Mouse (Mus musculus) lung, postnatal 4 days (tissue): ENCODE data around the gene Ada.

Experiments used
- DNase-seq, 2 experiments: peaks; one replicate each; pipeline ENCODE4 v3.0.0; 2021

Gene Ada

DNA sequence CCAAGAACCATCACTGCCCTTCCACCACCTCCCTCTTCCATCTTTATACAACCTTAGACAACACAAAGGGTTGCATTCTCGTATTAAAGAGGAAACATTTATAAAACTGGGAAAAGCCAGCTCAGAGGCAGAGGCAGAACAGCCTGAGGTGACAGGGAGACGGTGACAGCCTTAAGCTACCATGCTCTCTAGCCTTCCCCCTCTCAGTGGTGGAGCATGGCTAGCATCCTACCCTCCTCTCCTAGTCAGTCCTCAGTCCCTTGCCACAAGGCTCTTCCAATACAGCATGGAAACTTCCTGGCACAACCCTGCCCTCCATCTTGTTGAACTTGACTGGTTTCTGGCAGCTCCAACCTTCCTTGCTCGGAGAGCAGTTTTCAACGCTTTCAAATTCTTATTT, 21.7 kb downstream of the Ada start:
- DNase-seq: no peak

- DNase-seq: peak in 1 of 2 experiments; percentile 38
Measured at GRCm38 (mm10) chr2:163726766-163727393, 23.2 kb downstream of the Ada start.

DNA sequence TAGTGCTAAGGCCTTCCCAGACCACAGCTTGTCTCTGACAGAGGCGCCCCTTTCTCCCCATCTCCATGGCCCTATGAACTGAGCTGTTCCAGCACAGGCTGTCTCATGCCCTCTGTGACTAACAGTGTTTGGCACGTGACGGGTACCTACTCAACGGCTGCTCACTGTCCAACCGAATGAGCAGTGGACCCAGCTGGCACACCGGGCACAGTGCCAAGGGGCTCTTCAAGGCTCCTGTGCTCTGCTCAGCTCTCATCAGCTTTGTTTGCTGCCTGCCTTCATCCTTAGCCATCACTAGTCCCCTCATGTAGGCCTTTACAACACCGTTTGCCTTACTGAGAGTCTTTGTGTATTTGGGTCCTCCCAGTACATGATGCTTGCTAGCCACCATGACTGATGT, 27.5 kb downstream of the Ada start:
- no peak for DNase-seq

DNA sequence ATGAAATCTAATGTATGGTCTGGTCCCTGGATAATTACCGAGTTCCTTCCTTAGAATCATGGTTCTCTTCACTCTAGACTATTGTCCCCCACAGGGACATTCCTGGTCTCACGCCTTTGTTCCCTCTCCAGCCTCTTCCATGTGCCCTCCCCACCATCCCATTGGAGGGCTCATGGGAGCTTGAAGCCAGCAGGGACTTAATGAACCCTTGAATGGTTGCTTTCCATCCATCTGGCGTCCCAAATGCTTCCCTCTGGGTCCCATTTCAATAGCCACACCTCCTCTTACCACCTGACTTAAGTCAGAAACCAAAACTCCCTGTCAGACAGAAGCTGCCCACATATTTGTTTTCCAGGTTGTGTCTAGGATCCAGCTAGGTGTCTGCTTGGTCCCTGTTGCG, 30.4 kb downstream of the Ada start:
- no peak for DNase-seq

- DNase-seq: peak; percentile 74 to 87
Measured at GRCm38 (mm10) chr2:163718951-163719603, 31.0 kb downstream of the Ada start.

DNA sequence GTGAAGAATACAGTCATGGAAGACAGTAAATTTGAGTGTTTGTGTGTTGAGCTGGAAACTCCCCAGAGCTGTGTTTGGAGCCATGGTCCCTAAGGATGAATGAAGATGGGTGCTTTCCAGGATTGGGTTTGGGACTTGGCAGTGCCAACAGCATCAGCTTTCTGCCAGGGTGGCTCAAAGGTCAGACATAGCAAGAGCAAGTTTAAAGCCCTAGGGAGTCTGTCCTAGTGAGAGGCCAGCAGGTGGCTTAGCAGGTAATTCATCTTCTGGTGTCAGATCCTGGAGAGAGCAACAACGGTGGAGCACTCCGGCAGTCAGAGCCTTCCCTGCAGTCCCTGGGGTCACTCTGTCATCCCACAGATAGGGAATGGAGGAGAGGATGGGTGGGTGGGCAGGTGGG, 31.5 kb downstream of the Ada start:
- no peak for DNase-seq

GRCm38 (mm10) chr2:163716853-163717252, 33.2 kb downstream of the Ada start:
- DNase-seq: no peak

DNA sequence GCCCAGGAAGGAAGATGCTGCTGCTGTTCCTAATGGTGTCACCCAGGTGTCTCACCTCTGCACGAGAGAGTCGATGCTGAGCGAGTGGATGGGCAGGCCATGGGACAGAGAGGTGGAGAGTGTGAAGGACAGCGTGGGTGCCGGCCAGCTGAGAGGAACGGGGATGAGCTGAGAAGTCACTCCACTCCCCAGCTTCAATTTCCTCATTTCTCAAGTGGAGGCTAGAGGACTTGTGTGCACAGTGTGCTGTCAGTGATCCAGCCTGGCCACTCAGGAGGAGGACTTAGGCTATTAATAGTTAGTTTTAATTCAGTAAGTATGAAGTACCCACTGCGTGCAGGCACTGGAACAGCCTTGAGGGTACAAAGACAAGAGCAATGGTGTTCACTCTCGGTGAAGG, 33.6 kb downstream of the Ada start:
- DNase-seq: no peak

DNA sequence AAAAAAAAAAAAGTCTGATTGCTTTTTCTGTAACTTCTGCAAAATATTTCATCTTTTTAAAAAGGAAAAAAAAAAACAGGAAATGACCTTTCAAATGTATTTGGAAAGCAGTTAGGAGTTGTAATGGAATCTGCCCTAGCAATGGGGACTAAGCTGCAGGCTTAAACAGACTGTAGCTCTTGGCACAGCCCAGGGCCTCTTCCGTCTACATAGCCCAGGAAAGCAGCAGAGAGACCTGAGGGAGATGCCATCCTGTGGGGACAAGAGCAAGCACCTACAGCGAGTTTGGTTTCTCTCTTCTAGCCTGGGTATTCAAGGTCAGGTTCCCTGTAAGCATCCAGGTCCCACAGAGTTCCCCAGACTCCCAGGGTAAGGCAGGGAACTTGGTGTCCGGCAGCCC, 36.7 kb downstream of the Ada start:
- DNase-seq: no peak

GRCm38 (mm10) chr2:163712874-163713273, 37.2 kb downstream of the Ada start:
- DNase-seq: no peak

DNA sequence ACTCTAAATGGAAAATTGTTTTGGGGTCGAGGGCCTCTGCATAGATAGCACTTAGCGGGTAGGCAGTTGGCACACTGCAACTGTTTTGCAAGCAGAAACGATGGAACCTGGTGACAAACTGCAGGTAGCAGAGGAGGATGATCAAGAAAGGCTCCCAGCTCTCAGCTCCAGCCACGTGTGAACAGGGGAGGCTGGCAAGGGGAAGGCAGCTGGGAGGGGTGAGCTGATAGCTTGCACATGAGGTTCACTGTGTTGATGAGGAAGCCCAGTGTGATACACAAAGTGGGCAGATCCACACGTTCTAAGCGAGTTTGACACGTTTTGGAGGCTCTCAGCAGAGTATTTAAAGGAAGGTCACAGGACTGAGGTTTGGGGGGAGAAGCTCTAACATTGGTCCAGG, 37.6 kb downstream of the Ada start:
- no peak for DNase-seq

DNA sequence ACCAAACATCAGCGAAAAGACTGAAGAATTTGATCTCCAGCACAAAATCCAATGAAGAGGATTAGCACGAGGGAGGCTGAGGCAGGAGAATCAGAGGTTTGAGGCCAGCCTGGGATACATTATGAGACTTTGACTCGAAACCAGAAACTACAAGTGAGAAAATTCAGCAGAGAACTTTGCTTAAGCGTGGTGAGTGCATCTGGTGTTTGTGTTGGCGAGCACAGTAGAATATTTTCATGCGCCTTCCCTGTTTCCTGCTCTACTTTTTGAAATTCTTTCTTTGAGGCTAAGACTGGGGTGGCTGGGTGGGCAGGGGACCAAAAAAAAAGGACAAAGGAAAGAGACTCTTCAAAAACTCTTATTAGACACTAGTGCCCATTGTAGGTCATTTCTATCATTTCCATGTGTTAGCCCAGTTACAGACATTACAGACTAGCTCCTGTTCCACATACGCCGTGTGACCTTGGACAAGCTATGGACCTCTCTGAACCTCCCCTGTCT, 38.6 kb downstream of the Ada start:
- DNase-seq: no peak

- DNase-seq: peak; percentile 53 to 59
Measured at GRCm38 (mm10) chr2:163710606-163711159, 39.4 kb downstream of the Ada start.

GRCm38 (mm10) chr2:163710000-163710399, 40.0 kb downstream of the Ada start:
- no peak for DNase-seq

DNA sequence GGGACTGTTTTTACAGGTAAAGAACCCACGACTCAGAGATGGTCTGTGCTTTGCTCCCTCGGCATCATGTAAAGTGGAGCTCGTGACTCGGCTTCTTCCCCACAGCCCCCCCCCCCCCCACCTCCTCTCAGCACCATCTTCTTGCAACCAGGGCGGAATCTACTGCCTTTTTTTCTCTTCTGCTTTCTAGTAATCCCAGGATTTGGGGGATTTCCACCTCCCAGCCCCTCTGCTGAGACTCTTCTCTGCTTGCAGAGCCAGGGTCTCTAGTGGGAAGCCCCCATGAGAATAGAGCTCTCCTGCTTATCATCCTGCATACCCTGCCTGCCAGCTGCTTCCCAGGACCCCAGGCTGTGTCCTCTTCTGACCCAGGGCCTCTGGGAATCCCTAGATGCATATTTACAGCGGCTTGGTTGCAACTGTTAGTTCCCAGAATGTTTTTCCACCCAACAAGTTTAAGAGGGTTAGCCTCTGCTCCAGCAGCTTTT, 41.2 kb downstream of the Ada start:
- DNase-seq: no peak

GRCm38 (mm10) chr2:163708321-163708720, 41.7 kb downstream of the Ada start:
- no peak for DNase-seq

DNA sequence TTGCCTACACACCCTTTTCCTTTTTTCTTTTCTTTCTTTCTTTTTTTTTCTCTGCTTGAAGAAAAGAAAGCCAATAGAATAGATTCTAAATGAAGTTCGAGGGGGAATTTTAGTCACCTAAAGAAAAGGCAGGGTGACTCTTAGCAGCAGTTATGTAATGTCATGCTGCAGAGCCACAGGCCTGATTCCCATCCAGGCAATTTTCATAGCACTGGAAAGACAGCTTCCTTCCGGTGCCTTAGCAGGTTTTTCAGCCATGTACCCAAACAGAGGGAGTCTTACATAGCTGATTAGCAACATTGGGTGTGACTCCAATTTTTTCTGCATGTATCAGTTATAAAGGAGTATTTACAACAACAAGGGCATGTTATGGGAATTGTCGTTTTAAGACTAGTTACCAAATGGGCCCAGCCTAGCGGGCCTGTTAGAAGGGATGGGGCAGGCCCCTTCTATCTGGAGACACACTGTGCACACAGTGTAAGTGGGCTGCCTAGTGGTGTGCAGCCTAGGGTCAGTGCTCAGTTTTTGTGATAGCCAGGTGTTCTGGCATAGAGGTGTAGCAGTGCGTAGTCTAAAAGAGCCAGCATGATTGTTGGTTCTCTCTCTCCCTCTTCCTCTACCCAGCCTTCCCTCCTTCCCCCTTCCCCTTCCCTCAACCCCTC, 46.3 kb downstream of the Ada start:
- no peak for DNase-seq

GRCm38 (mm10) chr2:163702921-163703320, 47.1 kb downstream of the Ada start:
- no peak for DNase-seq

DNA sequence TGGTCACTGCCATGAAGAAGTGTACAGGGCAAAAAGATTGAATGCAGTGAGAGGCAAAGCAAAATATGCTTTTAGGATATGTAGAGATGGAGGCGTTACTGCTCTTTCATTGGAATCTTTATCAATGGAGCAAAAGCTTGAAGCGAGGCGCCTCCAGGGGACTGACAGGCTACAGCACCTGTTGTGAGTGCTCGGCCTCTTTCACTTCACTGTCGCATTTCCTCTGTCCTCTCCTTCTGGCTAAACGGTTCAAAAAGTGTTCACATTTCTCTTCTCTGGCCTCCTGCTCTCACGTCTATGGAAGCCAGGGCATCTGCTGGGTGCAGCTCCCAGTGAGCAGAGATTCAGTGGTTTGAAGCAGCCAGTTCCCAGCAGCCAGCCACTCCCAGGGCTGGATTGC, 47.6 kb downstream of the Ada start:
- DNase-seq: no peak

DNA sequence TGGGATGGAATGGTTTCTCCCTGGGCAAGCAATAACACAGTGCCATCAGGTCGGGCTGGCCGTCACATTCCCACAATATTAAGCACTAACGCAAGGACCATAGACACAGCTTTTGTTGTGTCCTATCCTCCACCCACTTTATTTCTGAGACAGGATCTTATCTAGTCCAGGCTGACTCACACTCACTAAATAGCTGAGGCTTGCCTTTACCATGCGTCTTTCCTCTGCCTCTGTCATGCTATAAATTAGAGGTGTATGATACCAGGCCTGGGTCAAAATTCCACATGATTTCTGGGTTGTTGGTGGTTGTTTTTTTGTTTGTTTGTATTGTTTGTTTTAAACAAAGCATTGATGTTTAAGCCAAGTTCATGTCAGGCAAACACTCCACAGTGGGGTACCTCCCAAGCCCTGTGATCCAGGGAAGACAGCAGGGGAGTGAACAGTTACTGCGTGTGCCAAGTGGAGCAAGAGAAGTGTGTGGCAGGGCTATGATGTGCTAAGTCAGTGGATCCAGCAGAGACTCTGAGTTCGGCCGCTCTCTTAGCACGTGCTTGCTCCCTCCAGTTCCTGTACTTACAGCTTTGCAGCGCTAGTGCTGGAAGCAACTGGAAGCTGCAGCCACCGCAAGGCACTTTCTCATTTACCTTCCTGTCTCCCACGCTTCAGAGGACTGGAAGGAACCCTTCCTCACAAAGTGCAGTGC, 50.8 kb downstream of the Ada start:
- DNase-seq: no peak

GRCm38 (mm10) chr2:163697764-163698480, 52.1 kb downstream of the Ada start:
- peak; percentile 37 to 58 for DNase-seq

GRCm38 (mm10) chr2:163696763-163697162, 53.3 kb downstream of the Ada start:
- DNase-seq: no peak
